Comparison of ENCODE assay signal across 8 mouse cellular contexts in the genomic region with DNA sequence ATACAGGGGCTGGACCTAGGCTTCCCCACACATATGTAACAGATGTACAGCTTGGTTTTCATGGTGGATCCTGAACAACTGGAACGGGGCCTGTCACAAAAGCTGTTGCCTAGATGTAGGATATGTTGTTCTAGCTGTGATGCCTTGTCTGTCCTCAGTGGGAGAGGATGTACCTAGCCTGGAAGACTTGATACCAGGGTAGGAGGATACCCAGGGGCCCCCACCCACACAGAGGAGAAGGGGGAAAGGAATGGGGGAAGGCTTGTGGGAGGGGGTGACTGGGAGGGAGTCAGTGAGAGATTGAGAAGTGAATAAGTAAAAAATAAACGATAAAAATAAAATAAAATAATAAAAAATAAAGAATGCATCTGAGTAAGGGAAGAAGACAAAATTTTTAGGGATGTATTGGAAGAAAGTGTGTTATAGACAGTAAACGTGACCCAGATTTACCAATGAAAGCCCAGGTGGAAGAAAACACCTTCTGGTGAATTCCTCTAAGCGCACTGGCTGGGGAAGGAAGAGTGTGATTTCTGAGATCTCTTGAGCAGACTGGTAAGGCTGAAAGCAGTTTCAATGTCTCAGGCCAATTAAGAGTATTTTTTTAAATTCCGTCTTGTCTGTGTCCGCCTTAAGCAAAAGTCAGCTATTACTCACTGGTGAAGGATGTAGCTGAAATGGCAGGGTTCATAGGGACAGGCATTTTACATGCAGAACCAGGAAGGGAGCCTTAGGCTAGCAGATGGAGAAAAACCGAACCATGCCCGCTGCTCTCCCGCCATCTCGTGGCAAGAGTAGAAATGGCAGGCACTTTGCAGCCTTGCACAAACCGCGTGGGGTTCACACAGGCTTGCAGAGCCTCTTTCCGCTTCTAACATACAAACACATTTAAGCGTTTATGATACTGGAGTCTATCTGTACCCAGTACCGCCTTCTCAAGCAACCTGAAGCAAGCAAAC. TPM values are rescaled to one million over a fixed set of nuclear protein-coding genes. Genes with fewer than 3 reads are reported as not detected.
DNase-seq lines count a peak whose midpoint lies in the region; ATAC-seq and TF ChIP-seq lines count a peak whose summit lies in the region.

No protein-coding gene starts in this region.

- TF ChIP-seq POLR2A in thymus, adult 2 months (IDR thresholded peaks at IDR 0.05; ENCODE audit: control insufficient read depth, extremely low read depth, insufficient read depth, low read length, poor library complexity), result no peak

- no peaks in the 10 kb centered on the region for H3K27me3 ChIP-seq in thymus, adult 2 months (ENCODE audit: control insufficient read depth, insufficient read depth, low read length)
- no peaks in the 10 kb centered on the region for H3K27me3 ChIP-seq in limb, embryonic 10.5 days (ENCODE audit: low read depth, poor library complexity, severe bottlenecking)
- H3K27me3 ChIP-seq in midbrain, embryonic 16.5 days (ENCODE audit: control insufficient read depth, insufficient read depth, low read depth, low read length), result no peaks in the 10 kb centered on the region

- peak; percentile 94 for ATAC-seq in midbrain, embryonic 16.5 days

- no peak overlapping the region for H3K4me2 ChIP-seq in midbrain, embryonic 16.5 days (ENCODE audit: low read length)

- WGBS in thymus, adult 2 months, result 33% methylated on average over 15 of the region's 15 CpGs
- 32% methylated on average over 15 of the region's 15 CpGs for whole genome bisulfite sequencing in limb, embryonic 10.5 days
- 24% methylated on average over 15 of the region's 15 CpGs for WGBS in midbrain, embryonic 16.5 days

- H3K9me3 ChIP-seq in limb, embryonic 10.5 days (replicated peaks), result no peaks in the 10 kb centered on the region
- H3K9me3 ChIP-seq in midbrain, embryonic 16.5 days (replicated peaks; ENCODE audit: control insufficient read depth, low read length, poor library complexity, severe bottlenecking), result no peaks in the 10 kb centered on the region

- no peak overlapping the region for H3K4me3 ChIP-seq in thymus, adult 2 months (ENCODE audit: control insufficient read depth, insufficient read depth, low read length)
- H3K4me3 ChIP-seq in limb, embryonic 10.5 days, result no peak overlapping the region
- no peak overlapping the region for H3K4me3 ChIP-seq in midbrain, embryonic 16.5 days (ENCODE audit: low read depth, low read length)

- TF ChIP-seq CTCF in thymus, adult 2 months (IDR thresholded peaks at IDR 0.05; ENCODE audit: borderline replicate concordance, control insufficient read depth, extremely low read depth, insufficient read depth, low read length, poor library complexity), result peak; percentile 53; the same call in 1 of the 2 replicates

- DNase-seq in thymus, adult 2 months, result peak; percentile 16
- DNase-seq in thymus, adult 18-20 months, result no peak
- peak; percentile 77 for DNase-seq in embryo, embryonic 9.5 days (ENCODE audit: extremely low spot score)
- DNase-seq in heart, adult 18-20 months, result peak; percentile 22 to 80
- peak; percentile 34 to 79 for DNase-seq in kidney, adult 8-10 months
- peak; percentile 91 for DNase-seq in limb, embryonic 10.5 days (ENCODE audit: low spot score)
- peak; percentile 62 for DNase-seq in telencephalon, adult 2 months (ENCODE audit: low read depth, low spot score)

- no peak overlapping the region for H3K9ac ChIP-seq in midbrain, embryonic 16.5 days (ENCODE audit: low read depth, low read length)

- H3K36me3 ChIP-seq in thymus, adult 2 months (ENCODE audit: control insufficient read depth, insufficient read depth, low read length), result no peaks in the 10 kb centered on the region
- no peaks in the 10 kb centered on the region for H3K36me3 ChIP-seq in limb, embryonic 10.5 days
- H3K36me3 ChIP-seq in midbrain, embryonic 16.5 days (ENCODE audit: control insufficient read depth, insufficient read depth, low read length), result no peaks in the 10 kb centered on the region

- no peaks in the 10 kb centered on the region for H3K4me1 ChIP-seq in thymus, adult 2 months (replicated peaks; ENCODE audit: control insufficient read depth, insufficient read depth, low read length)
- H3K4me1 ChIP-seq in limb, embryonic 10.5 days, result no peaks in the 10 kb centered on the region
- peaks cover 7% of the 10 kb centered on the region; the same call in 1 of the 2 replicates for H3K4me1 ChIP-seq in midbrain, embryonic 16.5 days (ENCODE audit: control insufficient read depth, insufficient read depth, low read length)

- H3K27ac ChIP-seq in thymus, adult 2 months (ENCODE audit: control insufficient read depth, insufficient read depth, low read length), result no peak overlapping the region
- no peak overlapping the region for H3K27ac ChIP-seq in limb, embryonic 10.5 days
- peak overlapping the region; percentile 58; the same call in 1 of the 2 replicates for H3K27ac ChIP-seq in midbrain, embryonic 16.5 days (ENCODE audit: low read length)

RNA-seq across cellular contexts. Expression of gene Opn5, which starts 8.1 kb away (rescaled TPM):
- polyA plus RNA-seq in thymus, adult 2 months (2012; rRNA removed), result 0.06 TPM in 1 of 2 replicates, not detected in the other
- total RNA-seq in heart, adult 18-20 months (2021), result not detected
- polyA plus RNA-seq in limb, embryonic 10.5 days (2016; fragmentation: Nextera tagmentation; extraction: Ambion mirVana), result not detected in 2 replicates
- polyA plus RNA-seq in midbrain, embryonic 16.5 days (2015; fragmentation: Nextera tagmentation; extraction: Ambion mirVana), result 0.32 and 0.36 TPM in 2 replicates

Comparison
In these comparisons a context has a peak if more than half of its experiments do, and no peak if none do; other contexts are left out.
1. DNase-seq: peak in thymus, adult 2 months (single experiment), embryo, embryonic 9.5 days (single experiment), heart, adult 18-20 months (2 of 2), kidney, adult 8-10 months (2 of 2), limb, embryonic 10.5 days (single experiment) and telencephalon, adult 2 months (single experiment); none in thymus, adult 18-20 months (0 of 2).